Mouse (Mus musculus) ES-E14 (cell line): ENCODE results near the gene Clic4.

Source experiments
- CHD2 ChIP-seq: IDR thresholded peaks from 2 replicates; pipeline ENCODE4 v1.6.1; 2014; ENCODE audit warnings: mild to moderate bottlenecking, low read depth, low read length, inconsistent platforms
- HCFC1 ChIP-seq: IDR thresholded peaks from 2 replicates; pipeline ENCODE4 v1.6.1; 2012; ENCODE audit warnings: low read length, inconsistent platforms, borderline replicate concordance; ENCODE audit not compliant: insufficient read depth
- MAFK ChIP-seq: IDR thresholded peaks from 2 replicates; pipeline ENCODE4 v1.6.1; 2014; ENCODE audit warnings: mild to moderate bottlenecking, low read depth, low read length, inconsistent platforms; ENCODE audit not compliant: insufficient read depth

GRCm38 (mm10) chr4:135191604-135192003 is 81.0 kb downstream of the Clic4 start:
- TF ChIP-seq CHD2 (no peak), MAFK (no peak), HCFC1 (no peak)
